Mouse (Mus musculus) adrenal gland, postnatal 14 days (tissue): Measurements from ENCODE around the gene Marco. TPM values are rescaled to one million over a fixed set of nuclear protein-coding genes. Genes with fewer than 3 reads are reported as not detected.

ENCODE experiments used
- DNase-seq: peaks from one replicate; pipeline ENCODE4 v3.0.0; 2021; ENCODE audit warnings: mixed read lengths
- long read RNA-seq, 2 experiments: library from polyadenylated mRNA; stranded (forward); transcript quantifications; one replicate each; pipeline ENCODE4 v2.0.0; 2021
- total RNA-seq: library from RNA; stranded (reverse); gene quantifications from 2 replicates; pipeline ENCODE4 v1.2.3, GENCODE M21; 2021

Marco gene
- total RNA-seq = 2.1 and 11.4 TPM in 2 replicates
- long read RNA-seq, experiment 1 = 0 reads
- long read RNA-seq, experiment 2, partial matches to known transcripts = 0 of 1 reads
- long read RNA-seq, experiment 2, other reads (novel, unspliced or antisense) = 0 of 1 reads

- no peak for DNase-seq
Measured at GRCm38 (mm10) chr1:120504924-120505323, at the start of gene Marco. Marco (minus strand) TSS chr1:120505024.

GRCm38 (mm10) chr1:120539506-120540029 lies 34.7 kb upstream of the Marco start:
- no peak for DNase-seq

GRCm38 (mm10) chr1:120536998-120537397 lies 32.2 kb upstream of the Marco start:
- no peak for DNase-seq

DNA sequence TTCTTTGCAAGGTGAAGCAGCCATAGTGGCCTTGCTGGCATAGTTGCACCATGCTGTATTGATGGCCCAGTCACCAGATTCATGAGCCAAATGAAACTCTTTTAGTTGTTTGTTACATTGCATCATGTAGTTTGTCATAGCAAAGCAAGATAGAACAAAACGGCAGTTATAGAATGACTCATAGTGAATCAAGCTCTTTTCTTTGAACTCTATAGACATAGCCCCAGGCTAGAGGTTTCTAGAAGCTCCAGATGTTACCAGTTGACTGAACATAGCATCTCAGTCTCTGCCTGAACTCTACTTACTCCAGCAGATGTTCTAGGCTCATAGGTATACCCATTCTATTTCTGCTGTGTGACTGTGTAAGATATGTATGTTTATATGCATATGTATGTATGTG lies 31.1 kb upstream of the Marco start:
- DNase-seq = no peak

- no peak for DNase-seq
Measured at GRCm38 (mm10) chr1:120532321-120532916, 27.6 kb upstream of the Marco start.

- DNase-seq = no peak
Measured at GRCm38 (mm10) chr1:120531770-120532169, 26.9 kb upstream of the Marco start.

DNA sequence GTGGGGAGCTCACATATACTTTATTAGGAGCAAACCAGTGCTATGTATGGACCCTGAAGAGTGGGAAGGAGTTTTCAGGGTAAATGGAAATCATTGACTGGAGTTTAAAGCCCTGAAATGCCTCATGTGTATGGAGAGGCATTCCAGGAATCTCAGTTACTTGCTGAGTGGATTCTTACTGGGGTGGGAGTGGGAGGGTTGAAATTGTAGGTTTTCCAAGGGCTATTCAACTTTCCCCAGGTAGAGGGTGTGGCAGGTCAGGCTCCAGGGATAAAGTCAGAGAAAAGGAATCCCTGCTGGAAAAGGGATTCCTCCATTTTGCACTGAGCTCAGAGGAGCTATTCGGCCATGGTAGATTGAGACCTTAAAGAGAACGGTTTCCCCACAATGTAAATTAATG lies 25.1 kb upstream of the Marco start:
- DNase-seq = no peak

DNA sequence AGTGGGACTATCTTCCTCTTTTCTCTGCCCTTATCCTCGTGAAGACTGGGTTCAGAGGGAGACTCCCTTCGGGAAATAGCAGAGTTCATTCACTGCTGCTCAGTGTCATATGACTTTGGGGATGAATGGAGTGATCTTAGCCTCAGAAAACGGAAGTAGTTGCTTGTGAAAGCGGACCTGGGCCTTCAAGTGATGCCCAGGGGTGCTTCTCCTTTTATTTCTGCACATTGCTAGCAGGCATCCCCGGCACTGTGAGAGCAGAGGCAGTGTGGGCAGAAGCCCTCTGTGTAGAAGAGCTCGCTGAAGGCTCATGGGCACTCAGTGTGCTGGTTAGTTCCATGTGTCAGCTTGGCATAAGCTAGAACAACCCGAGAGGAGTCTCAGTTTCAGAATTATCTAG lies 12.8 kb upstream of the Marco start:
- no peak for DNase-seq

DNA sequence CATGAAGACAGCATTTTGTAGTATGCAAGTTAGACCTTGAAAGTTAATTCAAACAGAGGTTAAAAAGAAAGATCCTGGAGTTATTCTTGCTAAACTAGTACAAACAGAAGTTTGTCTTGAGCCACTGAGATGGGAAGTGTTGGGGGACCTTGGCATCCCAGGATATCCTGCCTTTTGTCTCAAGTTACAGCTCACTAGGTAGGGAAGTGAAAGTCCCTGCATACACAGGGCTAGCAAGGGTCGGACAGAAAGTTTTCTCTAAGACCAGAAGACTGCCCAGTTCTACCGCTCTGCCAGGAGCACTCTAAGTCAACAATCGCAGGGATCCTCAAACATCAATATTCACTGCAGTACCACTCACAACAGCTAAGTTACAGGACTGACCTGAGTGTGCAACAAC lies 5.5 kb upstream of the Marco start:
- no peak for DNase-seq

DNA sequence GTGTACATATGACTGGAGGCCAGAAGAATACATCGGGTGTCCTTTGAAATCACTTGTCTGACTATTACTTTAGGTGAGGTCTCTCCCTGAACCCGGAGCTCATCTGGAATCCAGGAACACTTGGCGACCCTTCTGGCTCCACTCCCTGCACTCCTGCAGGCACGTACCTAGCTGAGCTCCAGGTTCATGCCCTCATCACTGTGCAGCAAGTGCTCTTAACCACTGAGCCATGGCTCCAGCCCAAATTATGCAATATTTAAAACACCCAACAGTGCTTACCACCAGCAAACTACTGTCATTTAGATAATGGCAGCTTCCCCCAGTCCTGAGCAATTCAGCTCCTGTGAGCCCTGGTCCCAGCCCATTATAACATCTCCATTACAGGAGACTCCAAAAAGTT lies 4.2 kb upstream of the Marco start:
- DNase-seq = no peak

DNA sequence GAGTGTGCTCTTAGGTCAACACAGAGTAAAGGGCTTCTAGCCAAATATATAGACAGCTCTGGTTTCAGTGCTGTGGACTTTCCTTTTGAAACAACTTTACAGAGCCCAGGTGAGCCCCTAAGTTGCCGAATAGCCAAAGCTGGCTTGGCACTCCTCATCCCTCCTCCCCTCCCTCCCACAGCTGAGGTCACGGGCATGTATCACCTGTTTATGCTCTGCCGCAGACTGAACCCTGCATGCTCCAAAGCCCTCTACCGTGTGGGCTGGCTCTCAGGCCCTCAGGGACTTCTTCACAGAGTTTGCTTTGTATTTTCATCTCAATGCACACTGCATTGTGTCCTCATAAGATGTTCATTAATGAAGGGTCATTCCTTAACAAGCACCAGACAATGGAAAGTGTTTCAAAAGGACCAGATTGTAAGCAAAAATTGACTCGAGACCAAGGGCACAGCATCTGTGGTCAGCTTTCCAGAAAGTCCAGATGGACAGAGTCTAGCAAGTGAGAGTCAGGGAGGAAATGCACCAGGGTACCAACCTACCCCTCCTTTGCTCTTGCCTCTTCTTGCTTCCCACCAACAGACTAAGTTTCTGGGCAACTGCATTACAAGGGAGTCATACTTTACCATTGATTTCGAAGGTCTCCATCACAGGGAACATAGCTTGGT lies 646 bp downstream of the Marco start:
- no peak for DNase-seq

DNA sequence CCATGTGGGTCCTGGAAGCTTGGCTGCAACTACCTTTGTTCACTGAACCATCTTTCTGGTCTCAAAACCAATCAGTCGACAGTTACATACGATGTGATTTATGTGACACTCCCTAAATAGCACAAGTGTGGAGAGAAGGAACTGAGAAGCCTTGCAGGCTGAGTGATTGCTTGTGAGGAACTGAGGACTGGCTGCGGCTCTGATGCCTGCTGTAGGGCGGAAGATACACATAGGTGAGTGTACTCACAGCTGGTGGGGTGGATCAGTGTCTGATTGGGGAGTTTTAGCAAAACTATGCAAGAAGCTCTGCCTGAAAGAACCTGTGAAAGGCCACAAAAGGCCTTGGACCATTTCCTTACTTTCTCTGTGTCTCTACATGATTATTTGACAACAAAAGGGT lies 3.3 kb downstream of the Marco start:
- no peak for DNase-seq

GRCm38 (mm10) chr1:120498036-120498435 lies 6.8 kb downstream of the Marco start:
- DNase-seq = no peak

DNA sequence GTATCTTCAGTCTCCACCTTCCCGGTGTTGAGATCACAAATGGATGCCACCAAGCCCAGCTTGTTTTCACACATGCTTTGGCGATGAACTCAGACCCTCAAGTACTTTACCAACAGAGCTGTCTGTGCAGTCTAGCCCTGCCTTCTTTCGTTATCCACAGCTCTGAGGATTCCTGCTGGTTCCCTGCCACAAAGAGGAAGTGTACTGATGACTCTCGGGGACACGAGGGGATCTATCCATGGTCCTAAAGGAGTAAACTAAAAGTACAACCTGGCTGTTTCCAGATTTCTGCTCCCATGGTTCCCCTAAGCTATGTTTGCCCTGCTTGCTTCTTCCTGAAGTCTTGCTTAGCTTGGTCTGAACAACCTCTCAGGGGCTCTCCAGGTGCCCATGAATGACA lies 23.9 kb downstream of the Marco start:
- DNase-seq = peak; percentile 7

- DNase-seq = no peak
Measured at GRCm38 (mm10) chr1:120474825-120475224, 30.0 kb downstream of the Marco start.

- DNase-seq = peak; percentile 85
Measured at GRCm38 (mm10) chr1:120468891-120469290, 35.9 kb downstream of the Marco start.

DNA sequence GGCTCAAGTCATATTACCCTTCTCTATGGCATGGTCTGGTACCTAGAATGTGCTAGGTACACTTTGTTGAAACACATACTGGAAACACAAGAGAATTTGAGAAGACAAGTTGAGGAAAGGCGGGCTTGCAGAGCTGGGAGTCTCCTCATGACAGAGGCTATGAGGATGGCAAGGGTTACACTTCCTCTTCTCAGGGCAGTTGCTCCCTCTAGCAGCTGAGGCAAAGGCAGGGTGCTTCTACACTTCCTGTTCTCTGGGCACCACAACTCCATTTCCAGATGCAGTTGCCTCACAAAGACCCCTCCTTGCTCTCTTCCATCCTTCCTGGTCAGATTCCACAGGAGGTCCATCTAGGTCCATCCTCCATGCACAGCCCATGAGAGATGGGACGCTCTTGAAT lies 37.5 kb downstream of the Marco start:
- DNase-seq = no peak

DNA sequence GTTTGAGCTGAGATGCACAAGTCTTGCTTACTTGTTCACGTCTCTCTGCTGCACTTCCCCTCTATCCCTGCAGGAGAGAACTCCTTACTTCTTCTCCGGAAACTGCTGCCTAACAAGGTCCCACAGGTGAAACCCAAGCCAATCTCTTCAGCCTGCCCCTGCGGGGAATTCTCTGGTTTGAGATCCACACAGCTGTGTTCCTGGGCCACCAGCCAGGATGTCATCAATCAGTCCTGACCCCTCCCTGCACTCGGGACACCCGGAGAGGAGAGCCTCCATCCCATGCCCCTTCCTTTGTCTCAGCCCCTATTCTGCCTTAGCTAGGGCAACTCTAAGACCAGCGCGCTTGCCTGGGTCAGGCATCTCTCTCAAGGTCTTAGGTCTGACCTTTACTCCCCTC lies 38.1 kb downstream of the Marco start:
- DNase-seq = peak; percentile 60

GRCm38 (mm10) chr1:120459032-120459431 lies 45.8 kb downstream of the Marco start:
- DNase-seq = no peak

DNA sequence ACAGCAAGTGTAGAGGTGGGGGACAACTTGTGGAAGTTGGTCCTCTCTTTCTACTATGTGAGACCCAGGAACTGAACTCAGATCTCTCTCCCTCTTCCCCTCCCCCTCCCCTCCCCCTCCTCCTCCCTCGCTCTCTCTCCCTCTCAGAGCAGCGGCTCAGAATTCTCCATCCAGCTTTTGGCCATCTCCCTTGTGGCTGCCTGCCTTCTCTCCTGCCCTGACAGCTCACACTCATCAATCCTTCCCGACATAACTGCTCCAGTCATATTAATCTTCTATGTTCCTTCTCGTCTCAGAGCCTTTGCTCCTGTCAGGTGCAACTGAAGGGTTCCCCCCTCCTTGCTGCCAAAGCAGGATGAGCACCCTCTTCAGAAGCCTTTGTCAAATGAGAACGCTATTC lies 46.3 kb downstream of the Marco start:
- DNase-seq = no peak

- peak; percentile 24 for DNase-seq
Measured at GRCm38 (mm10) chr1:120451486-120452270, 53.1 kb downstream of the Marco start.

GRCm38 (mm10) chr1:120449662-120450061 lies 55.2 kb downstream of the Marco start:
- no peak for DNase-seq

- DNase-seq = no peak
Measured at GRCm38 (mm10) chr1:120443228-120443639, 61.6 kb downstream of the Marco start.
